Comparison of ENCODE assay signal across 10 mouse cellular contexts in genomic region chr12:104940027-104940386, GRCm38 (mm10).
DNase-seq lines count a peak whose midpoint lies in the region; ATAC-seq and TF ChIP-seq lines count a peak whose summit lies in the region.
"Had no signal": no experiment of that assay in that cellular context is flagged by ENCODE, and none has a peak within 500 bp of the region (broad histone marks: within the 10 kb centered on the region; RNA-seq: fewer than 3 reads in every experiment).

No protein-coding gene starts in this region.

- no peaks in the 10 kb centered on the region for H3K36me3 ChIP-seq in forebrain, embryonic 12.5 days (replicated peaks)
- no peaks in the 10 kb centered on the region for H3K36me3 ChIP-seq in forebrain, embryonic 13.5 days (ENCODE audit: poor library complexity, severe bottlenecking)
- H3K36me3 ChIP-seq in midbrain, embryonic 11.5 days (ENCODE audit: control insufficient read depth, insufficient read depth, low read length), result no peaks in the 10 kb centered on the region
- H3K36me3 ChIP-seq in midbrain, postnatal 0 days (ENCODE audit: insufficient read depth, low read length), result no peaks in the 10 kb centered on the region
- H3K36me3 ChIP-seq in liver, postnatal 0 days (replicated peaks; ENCODE audit: insufficient read depth, low read length), result peaks cover 66% of the 10 kb centered on the region
- no peaks in the 10 kb centered on the region for H3K36me3 ChIP-seq in stomach, postnatal 0 days (ENCODE audit: control insufficient read depth, insufficient read depth, low read length)
- H3K36me3 ChIP-seq in heart, embryonic 12.5 days, result no peaks in the 10 kb centered on the region

- peaks cover 13% of the 10 kb centered on the region; the same call in 1 of the 2 replicates for H3K27me3 ChIP-seq in forebrain, embryonic 12.5 days
- H3K27me3 ChIP-seq in forebrain, embryonic 13.5 days, result peaks cover 10% of the 10 kb centered on the region
- H3K27me3 ChIP-seq in midbrain, embryonic 11.5 days (ENCODE audit: control insufficient read depth, insufficient read depth, low read length), result no peaks in the 10 kb centered on the region
- H3K27me3 ChIP-seq in midbrain, postnatal 0 days (ENCODE audit: insufficient read depth, low read length), result no peaks in the 10 kb centered on the region
- H3K27me3 ChIP-seq in liver, postnatal 0 days (ENCODE audit: insufficient read depth, low read length), result no peaks in the 10 kb centered on the region
- H3K27me3 ChIP-seq in stomach, postnatal 0 days (ENCODE audit: control insufficient read depth, insufficient read depth, low read length), result no peaks in the 10 kb centered on the region
- peaks cover 8% of the 10 kb centered on the region; the same call in 1 of the 2 replicates for H3K27me3 ChIP-seq in heart, embryonic 12.5 days (replicated peaks)

- DNase-seq in midbrain, embryonic 11.5 days (ENCODE audit: low spot score, missing footprints), result no peak
- DNase-seq in midbrain, postnatal 0 days (ENCODE audit: low spot score), result no peak
- no peak for DNase-seq in liver, postnatal 0 days
- DNase-seq in stomach, postnatal 0 days (ENCODE audit: low spot score), result no peak
- DNase-seq in lung, adult 2 months, result no peak

- H3K9ac ChIP-seq in forebrain, embryonic 12.5 days, result no peak overlapping the region
- H3K9ac ChIP-seq in forebrain, embryonic 13.5 days, result no peak overlapping the region
- H3K9ac ChIP-seq in midbrain, embryonic 11.5 days (ENCODE audit: low read length), result no peak overlapping the region
- H3K9ac ChIP-seq in midbrain, postnatal 0 days (replicated peaks; ENCODE audit: low read length, poor library complexity, severe bottlenecking), result no peak overlapping the region
- H3K9ac ChIP-seq in liver, postnatal 0 days (replicated peaks), result no peak overlapping the region
- no peak overlapping the region for H3K9ac ChIP-seq in stomach, postnatal 0 days (ENCODE audit: low read length)
- H3K9ac ChIP-seq in heart, embryonic 12.5 days, result no peak overlapping the region
- H3K9ac ChIP-seq: heart, embryonic 13.5 days; lung, embryonic 14.5 days had no signal

- TF ChIP-seq EP300 in liver, postnatal 0 days (IDR thresholded peaks at IDR 0.05; ENCODE audit: low read depth), result no peak
- TF ChIP-seq EP300 in stomach, postnatal 0 days (optimal IDR thresholded peaks at IDR 0.05), result no peak

- H3K4me3 ChIP-seq in forebrain, embryonic 12.5 days (replicated peaks), result no peak overlapping the region
- no peak overlapping the region for H3K4me3 ChIP-seq in forebrain, embryonic 13.5 days
- H3K4me3 ChIP-seq in midbrain, embryonic 11.5 days (ENCODE audit: low read depth, low read length), result no peak overlapping the region
- no peak overlapping the region for H3K4me3 ChIP-seq in midbrain, postnatal 0 days (ENCODE audit: low read depth, low read length)
- H3K4me3 ChIP-seq in liver, postnatal 0 days (ENCODE audit: low read depth, low read length), result no peak overlapping the region
- no peak overlapping the region for H3K4me3 ChIP-seq in stomach, postnatal 0 days (ENCODE audit: low read depth, low read length)
- H3K4me3 ChIP-seq in heart, embryonic 12.5 days, result no peak overlapping the region
- no peak overlapping the region for H3K4me3 ChIP-seq in lung, adult 2 months (replicated peaks; ENCODE audit: extremely low read depth, low read depth, low read length)
- H3K4me3 ChIP-seq: heart, embryonic 13.5 days had no signal

- ATAC-seq in forebrain, embryonic 12.5 days (ENCODE audit: low FRiP score), result peak; percentile 50; the same call in 1 of the 2 replicates
- no peak for ATAC-seq in forebrain, embryonic 13.5 days
- ATAC-seq in midbrain, embryonic 11.5 days (ENCODE audit: low FRiP score), result peak; percentile 62
- ATAC-seq in midbrain, postnatal 0 days (ENCODE audit: low FRiP score), result no peak; the same call in 1 of the 2 replicates
- 0 out of 2 replicates have a peak, but pooled peaks have one; percentile 5 for ATAC-seq in liver, postnatal 0 days
- ATAC-seq in stomach, postnatal 0 days (ENCODE audit: low FRiP score, low TSS enrichment), result 0 out of 2 replicates have a peak, but pooled peaks have one; percentile 14
- no peak for ATAC-seq in heart, embryonic 12.5 days (ENCODE audit: insufficient number of reproducible peaks, low FRiP score)

- H3K9me3 ChIP-seq in forebrain, embryonic 12.5 days, result no peaks in the 10 kb centered on the region
- H3K9me3 ChIP-seq in forebrain, embryonic 13.5 days (replicated peaks), result no peaks in the 10 kb centered on the region
- peaks cover 2% of the 10 kb centered on the region; the same call in 1 of the 2 replicates for H3K9me3 ChIP-seq in midbrain, embryonic 11.5 days (ENCODE audit: control insufficient read depth, low read length)
- no peaks in the 10 kb centered on the region for H3K9me3 ChIP-seq in midbrain, postnatal 0 days (ENCODE audit: low read length)
- peaks cover 5% of the 10 kb centered on the region; the same call in 1 of the 2 replicates for H3K9me3 ChIP-seq in liver, postnatal 0 days (ENCODE audit: low read length)
- H3K9me3 ChIP-seq in stomach, postnatal 0 days (ENCODE audit: control insufficient read depth, low read length), result no peaks in the 10 kb centered on the region
- peaks cover 10% of the 10 kb centered on the region; the same call in 1 of the 2 replicates for H3K9me3 ChIP-seq in heart, embryonic 12.5 days (replicated peaks)

- 18% methylated on average over 4 of the region's 4 CpGs for WGBS in forebrain, embryonic 12.5 days
- WGBS in forebrain, embryonic 13.5 days, result 7% methylated on average over 4 of the region's 4 CpGs
- WGBS in midbrain, embryonic 11.5 days, result 8% methylated on average over 4 of the region's 4 CpGs
- WGBS in midbrain, postnatal 0 days, result 9% methylated on average over 4 of the region's 4 CpGs
- 43% methylated on average over 4 of the region's 4 CpGs for WGBS in liver, postnatal 0 days (ENCODE audit: insufficient replicate concordance)
- WGBS in stomach, postnatal 0 days, result 24% methylated on average over 4 of the region's 4 CpGs
- WGBS in heart, embryonic 12.5 days, result 6% methylated on average over 4 of the region's 4 CpGs
- WGBS in lung, adult 2 months, result 20% methylated on average over 4 of the region's 4 CpGs

- no peak for TF ChIP-seq POLR2A in lung, adult 2 months (IDR thresholded peaks at IDR 0.05; ENCODE audit: borderline replicate concordance, extremely low read depth, low read depth, low read length)

- no peak for TF ChIP-seq CTCF in midbrain, postnatal 0 days (IDR thresholded peaks at IDR 0.05)
- TF ChIP-seq CTCF in liver, postnatal 0 days (IDR thresholded peaks at IDR 0.05; ENCODE audit: low read depth), result no peak
- no peak for TF ChIP-seq CTCF in stomach, postnatal 0 days (IDR thresholded peaks at IDR 0.05; ENCODE audit: low read depth)
- no peak for TF ChIP-seq CTCF in lung, adult 2 months (IDR thresholded peaks at IDR 0.05; ENCODE audit: insufficient read depth, low read length)

- H3K27ac ChIP-seq in forebrain, embryonic 12.5 days, result no peak overlapping the region
- H3K27ac ChIP-seq in forebrain, embryonic 13.5 days, result no peak overlapping the region
- H3K27ac ChIP-seq in midbrain, embryonic 11.5 days (ENCODE audit: low read depth, low read length), result no peak overlapping the region
- no peak overlapping the region for H3K27ac ChIP-seq in midbrain, postnatal 0 days (ENCODE audit: low read depth, low read length)
- no peak overlapping the region for H3K27ac ChIP-seq in liver, postnatal 0 days (ENCODE audit: low read depth)
- no peak overlapping the region for H3K27ac ChIP-seq in stomach, postnatal 0 days (replicated peaks)
- H3K27ac ChIP-seq in heart, embryonic 12.5 days (ENCODE audit: poor library complexity, severe bottlenecking), result no peak overlapping the region
- H3K27ac ChIP-seq: heart, embryonic 13.5 days had no signal

- no peak overlapping the region for H3K4me2 ChIP-seq in forebrain, embryonic 12.5 days
- no peak overlapping the region for H3K4me2 ChIP-seq in forebrain, embryonic 13.5 days
- no peak overlapping the region for H3K4me2 ChIP-seq in midbrain, embryonic 11.5 days
- no peak overlapping the region for H3K4me2 ChIP-seq in midbrain, postnatal 0 days (ENCODE audit: low read depth, low read length, poor library complexity, severe bottlenecking)
- H3K4me2 ChIP-seq in liver, postnatal 0 days (ENCODE audit: low read depth, low read length), result no peak overlapping the region
- H3K4me2 ChIP-seq in stomach, postnatal 0 days (replicated peaks; ENCODE audit: low read depth), result no peak overlapping the region
- no peak overlapping the region for H3K4me2 ChIP-seq in heart, embryonic 12.5 days
- H3K4me2 ChIP-seq: heart, embryonic 13.5 days; lung, embryonic 14.5 days had no signal

- peaks cover 9% of the 10 kb centered on the region; the same call in 1 of the 2 replicates for H3K4me1 ChIP-seq in forebrain, embryonic 12.5 days
- peaks cover 8% of the 10 kb centered on the region for H3K4me1 ChIP-seq in forebrain, embryonic 13.5 days
- H3K4me1 ChIP-seq in midbrain, embryonic 11.5 days (ENCODE audit: control insufficient read depth, insufficient read depth, low read length), result no peaks in the 10 kb centered on the region
- H3K4me1 ChIP-seq in midbrain, postnatal 0 days (ENCODE audit: insufficient read depth, low read length), result no peaks in the 10 kb centered on the region
- H3K4me1 ChIP-seq in liver, postnatal 0 days (ENCODE audit: insufficient read depth), result no peaks in the 10 kb centered on the region
- H3K4me1 ChIP-seq in stomach, postnatal 0 days (replicated peaks; ENCODE audit: control insufficient read depth, insufficient read depth), result no peaks in the 10 kb centered on the region
- no peaks in the 10 kb centered on the region for H3K4me1 ChIP-seq in heart, embryonic 12.5 days (replicated peaks)
- no peaks in the 10 kb centered on the region for H3K4me1 ChIP-seq in lung, adult 2 months (ENCODE audit: control insufficient read depth, insufficient read depth, low read length)
- H3K4me1 ChIP-seq: heart, embryonic 13.5 days had no signal

Comparison
In these comparisons a context has a peak if more than half of its experiments do, and no peak if none do; other contexts are left out.
1. ATAC-seq: peak in forebrain, embryonic 12.5 days (single experiment), midbrain, embryonic 11.5 days (single experiment), liver, postnatal 0 days (single experiment) and stomach, postnatal 0 days (single experiment); none in forebrain, embryonic 13.5 days (single experiment), midbrain, postnatal 0 days (single experiment) and heart, embryonic 12.5 days (single experiment).